Mouse (Mus musculus) forebrain, embryonic 15.5 days (tissue): ENCODE measurements at regions not wholly inside any gene's neighbourhood (a gene's known extent, or its start where the extent isn't known, plus 50 kb on each side); places are given as distances from the start of the nearest gene placed in this dataset.
"Not testable (repeated sequence)": the region's sequence is repeated elsewhere in the genome, so short reads cannot be mapped to it uniquely, and the experiment has no call there.

Source experiments
- ATAC-seq: fragments of 200-750 bp; cut with Nextera tagmentation; replicated peaks from 2 replicates; pipeline ENCODE4 v1.8.0; 2017; ENCODE audit warnings: mild to moderate bottlenecking, moderate TSS enrichment, moderate library complexity
- H3K27ac ChIP-seq: fragments of 300-500 bp; sonication (generic); replicated peaks from 2 replicates; pipeline ENCODE4 v1.5.1; 2015; ENCODE audit warnings: mild to moderate bottlenecking, inconsistent platforms
- H3K27me3 ChIP-seq: fragments of 300-500 bp; sonication (generic); 2 replicates; pipeline ENCODE4 v1.6.1; 2015; ENCODE audit warnings: inconsistent platforms
- H3K36me3 ChIP-seq: fragments of 300-500 bp; sonication (generic); 2 replicates; pipeline ENCODE4 v1.6.1; 2015; ENCODE audit warnings: mild to moderate bottlenecking, inconsistent platforms
- H3K4me1 ChIP-seq: fragments of 300-500 bp; sonication (generic); 2 replicates; pipeline ENCODE4 v1.6.1; 2015; ENCODE audit warnings: inconsistent platforms
- H3K4me2 ChIP-seq: fragments of 300-500 bp; sonication (generic); replicated peaks from 2 replicates; pipeline ENCODE4 v1.6.1; 2015; ENCODE audit warnings: mild to moderate bottlenecking, inconsistent platforms
- H3K4me3 ChIP-seq: fragments of 300-500 bp; sonication (generic); 2 replicates; pipeline ENCODE4 v1.5.1; 2015; ENCODE audit warnings: mild to moderate bottlenecking, inconsistent platforms
- H3K9ac ChIP-seq: fragments of 300-500 bp; sonication (generic); replicated peaks from 2 replicates; pipeline ENCODE4 v1.6.1; 2015; ENCODE audit warnings: mild to moderate bottlenecking, inconsistent platforms
- H3K9me3 ChIP-seq: fragments of 300-500 bp; sonication (generic); 2 replicates; pipeline ENCODE4 v1.6.1; 2016; ENCODE audit warnings: inconsistent platforms
- WGBS: fragments of 180-500 bp; shearing (Covaris S2); methylation state at CpG from one replicate; pipeline ENCODE4 v1.1.7; 2015; ENCODE audit warnings: mixed read lengths; 5-methylcytosine and 5-hydroxymethylcytosine counted together

GRCm38 (mm10) chr6:31838588-31838987 lies 211.5 kb upstream of the 1700012A03Rik start:
- H3K36me3 ChIP-seq, result no peaks in the 10 kb centered on the region
- H3K4me1 ChIP-seq, result peaks cover 5% of the 10 kb centered on the region; the same call in 1 of the 2 replicates
- H3K4me3 ChIP-seq, result no peak overlapping the region
- WGBS, result 68% methylated on average over 1 of the region's 1 CpGs
- ATAC-seq, result no peak
- H3K4me2 ChIP-seq, result no peak overlapping the region
- H3K9ac ChIP-seq, result no peak overlapping the region
- no peaks in the 10 kb centered on the region for H3K27me3 ChIP-seq
- H3K9me3 ChIP-seq, result 0 out of 2 replicates have a peak, but pooled peaks cover 5% of the 10 kb centered on the region
- H3K27ac ChIP-seq, result no peak overlapping the region

- Histone ChIP-seq H3K27ac (no peak overlapping the region), H3K4me3 (no peak overlapping the region), H3K4me1 (peaks cover 5% of the 10 kb centered on the region; the same call in 1 of the 2 replicates), H3K9ac (no peak overlapping the region), H3K27me3 (no peaks in the 10 kb centered on the region), H3K36me3 (no peaks in the 10 kb centered on the region), H3K4me2 (no peak overlapping the region), H3K9me3 (0 out of 2 replicates have a peak, but pooled peaks cover 5% of the 10 kb centered on the region)
- ATAC-seq, result no peak
These were observed 214.3 kb upstream of the 1700012A03Rik start for GRCm38 (mm10) chr6:31835795-31836194.

DNA sequence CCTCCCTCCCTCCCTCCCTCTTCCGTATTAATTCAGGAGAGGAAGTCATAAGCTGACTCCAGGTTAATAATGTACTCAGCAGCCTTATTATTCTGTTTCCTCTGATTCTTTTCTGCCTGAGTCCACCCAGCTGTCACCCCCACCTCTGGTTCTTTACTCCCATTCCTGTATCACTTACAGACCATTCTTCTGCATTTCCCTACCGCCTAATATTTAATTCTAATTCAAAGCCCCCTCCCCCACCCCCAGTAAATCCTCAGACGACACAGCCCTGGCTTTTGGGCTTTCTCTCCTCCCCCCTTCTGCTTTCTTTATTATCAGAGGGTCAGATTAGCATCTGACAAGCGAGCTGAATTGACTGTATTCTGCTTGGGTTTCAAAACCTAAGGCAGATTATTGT lies 215.5 kb upstream of the 1700012A03Rik start:
- 0% methylated on average over 3 of the region's 4 CpGs for WGBS

DNA sequence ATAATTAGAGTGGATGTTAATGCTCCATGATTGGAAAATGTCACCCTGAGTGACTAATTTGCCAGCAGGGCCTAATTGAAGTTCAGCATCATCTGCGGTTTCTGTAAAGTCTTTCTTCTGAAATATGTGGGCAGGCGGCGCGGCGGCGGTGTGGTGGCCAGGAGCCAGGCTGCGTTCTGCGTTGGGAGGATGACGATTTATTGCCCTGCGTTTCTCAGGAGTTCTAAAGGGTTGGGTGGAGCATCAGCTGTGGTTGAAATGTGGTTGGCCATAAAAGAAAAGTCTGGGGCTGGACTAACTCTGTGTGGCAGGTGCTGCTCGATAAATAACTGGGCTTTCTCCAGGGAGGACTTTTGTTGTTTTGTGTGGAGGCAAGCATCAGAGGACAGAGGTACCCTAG lies 219.4 kb upstream of the 1700012A03Rik start:
- H3K4me3 ChIP-seq, result no peak overlapping the region
- no peak overlapping the region for H3K4me2 ChIP-seq
- no peak overlapping the region for H3K27ac ChIP-seq
- 61% methylated on average over 11 of the region's 11 CpGs for WGBS
- no peaks in the 10 kb centered on the region for H3K36me3 ChIP-seq
- no peak for ATAC-seq
- H3K9ac ChIP-seq, result no peak overlapping the region
- H3K27me3 ChIP-seq, result no peaks in the 10 kb centered on the region
- no peaks in the 10 kb centered on the region for H3K9me3 ChIP-seq
- H3K4me1 ChIP-seq, result peaks cover 5% of the 10 kb centered on the region; the same call in 1 of the 2 replicates

More for the DNA sequence above, 215.5 kb upstream of the 1700012A03Rik start:
- Histone ChIP-seq H3K4me1 (peaks cover 5% of the 10 kb centered on the region; the same call in 1 of the 2 replicates), H3K27me3 (no peaks in the 10 kb centered on the region), H3K9ac (no peak overlapping the region), H3K27ac (0 out of 2 replicates have a peak overlapping the region, but pooled peaks have one; percentile 23), H3K4me2 (no peak overlapping the region), H3K36me3 (no peaks in the 10 kb centered on the region), H3K4me3 (no peak overlapping the region), H3K9me3 (0 out of 2 replicates have a peak, but pooled peaks cover 5% of the 10 kb centered on the region)
- ATAC-seq, result no peak

DNA sequence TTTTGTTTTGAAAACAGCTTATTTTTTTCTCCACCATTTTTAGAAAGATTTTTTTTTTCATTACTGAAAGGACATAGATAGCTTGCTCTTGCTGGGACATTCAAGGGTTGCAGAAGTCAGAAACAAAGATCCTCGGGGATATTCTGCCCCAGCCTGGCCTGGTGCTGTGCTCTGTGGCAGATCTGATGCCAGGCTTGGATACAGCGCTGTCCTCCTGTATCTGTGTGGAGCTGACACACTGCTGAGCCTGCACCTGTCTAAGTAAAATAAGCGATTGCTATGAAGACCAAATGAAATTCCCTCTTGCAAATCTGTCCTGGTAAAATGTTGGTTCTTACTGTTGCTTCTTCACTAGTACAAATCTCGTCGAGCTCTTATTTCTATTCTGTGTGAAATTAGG lies 226.4 kb upstream of the 1700012A03Rik start:
- Histone ChIP-seq H3K9ac (no peak overlapping the region), H3K27me3 (no peaks in the 10 kb centered on the region), H3K4me2 (no peak overlapping the region), H3K27ac (no peak overlapping the region), H3K9me3 (no peaks in the 10 kb centered on the region), H3K36me3 (no peaks in the 10 kb centered on the region), H3K4me1 (no peaks in the 10 kb centered on the region), H3K4me3 (no peak overlapping the region)
- no peak for ATAC-seq
- WGBS, result 90% methylated on average over 5 of the region's 5 CpGs

DNA sequence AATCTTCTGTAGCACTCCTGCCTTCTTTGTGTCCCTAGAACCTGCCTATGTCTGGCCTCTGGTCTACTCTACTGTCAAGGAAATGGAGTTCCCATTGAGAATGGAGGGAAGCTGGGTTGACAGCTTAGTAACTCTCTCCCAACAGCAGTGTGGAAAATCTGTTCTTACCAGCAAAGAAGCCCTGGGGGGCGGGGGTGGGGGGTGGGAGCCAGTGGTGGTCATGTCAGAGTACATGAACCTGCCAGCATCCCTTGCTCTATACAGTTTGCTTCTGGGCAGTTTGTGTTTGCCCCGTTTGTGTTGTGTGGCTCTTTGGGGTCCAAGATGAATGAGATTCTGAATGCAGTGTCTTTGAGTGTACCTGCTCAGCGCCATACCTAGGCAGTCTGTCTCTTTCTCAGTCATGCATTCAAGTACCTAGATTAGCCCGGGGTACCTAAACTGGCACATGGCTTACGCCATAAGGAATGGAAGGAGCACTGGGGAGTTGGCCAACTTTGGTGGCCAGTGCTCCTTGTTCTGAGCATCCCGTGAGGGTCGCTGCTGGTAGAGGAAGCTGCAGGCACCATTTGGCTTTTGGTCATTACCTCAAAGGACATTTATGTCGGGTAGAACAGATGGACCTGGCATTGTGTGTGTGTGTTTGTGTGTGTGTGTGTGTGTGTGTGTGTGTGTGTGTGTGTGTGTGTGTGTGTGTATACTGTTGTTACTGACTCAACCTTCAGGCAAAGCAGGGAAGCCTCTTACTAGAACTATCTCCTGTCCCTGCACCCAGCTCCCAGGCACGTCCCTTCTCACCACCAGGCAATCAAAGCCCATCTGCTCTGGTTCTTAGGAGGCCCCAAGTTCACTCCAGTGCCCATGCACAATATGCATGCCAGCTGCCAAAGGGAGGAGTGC lies 227.6 kb upstream of the 1700012A03Rik start:
- Histone ChIP-seq H3K4me1 (no peaks in the 10 kb centered on the region), H3K4me3 (no peak overlapping the region), H3K36me3 (no peaks in the 10 kb centered on the region), H3K4me2 (no peak overlapping the region), H3K27ac (no peak overlapping the region), H3K9me3 (no peaks in the 10 kb centered on the region), H3K27me3 (no peaks in the 10 kb centered on the region), H3K9ac (no peak overlapping the region)
- no peak for ATAC-seq
- WGBS, result 78% methylated on average over 9 of the region's 9 CpGs

GRCm38 (mm10) chr6:31821621-31822020 lies 228.4 kb upstream of the 1700012A03Rik start:
- Histone ChIP-seq H3K4me1 (no peaks in the 10 kb centered on the region), H3K9me3 (no peaks in the 10 kb centered on the region), H3K27ac (no peak overlapping the region), H3K9ac (no peak overlapping the region), H3K36me3 (no peaks in the 10 kb centered on the region), H3K27me3 (no peaks in the 10 kb centered on the region), H3K4me2 (no peak overlapping the region), H3K4me3 (no peak overlapping the region)
- no peak for ATAC-seq
- 67% methylated on average over 7 of the region's 7 CpGs for WGBS

DNA sequence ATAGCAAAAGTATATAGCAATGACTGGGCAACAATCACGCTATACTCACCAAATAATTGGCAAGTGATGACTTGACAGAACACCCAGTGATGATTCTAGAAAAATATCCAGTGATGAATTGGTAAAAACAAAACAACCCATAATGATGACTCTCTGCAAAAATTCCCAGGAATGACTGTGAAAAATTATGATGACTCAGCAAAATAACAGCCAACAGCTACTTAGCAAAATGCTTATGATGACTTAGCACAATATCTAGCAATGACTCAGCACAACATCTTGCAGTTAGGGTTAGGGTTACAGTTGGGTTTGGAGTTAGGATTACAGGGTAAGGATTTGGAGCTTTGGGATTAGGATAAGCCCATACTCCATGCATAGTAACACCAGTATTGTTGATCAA lies 232.4 kb upstream of the 1700012A03Rik start:
- H3K9ac ChIP-seq, result no peak overlapping the region
- no peaks in the 10 kb centered on the region for H3K36me3 ChIP-seq
- H3K27me3 ChIP-seq, result no peaks in the 10 kb centered on the region
- no peak overlapping the region for H3K27ac ChIP-seq
- no peaks in the 10 kb centered on the region for H3K4me1 ChIP-seq
- H3K4me2 ChIP-seq, result no peak overlapping the region
- WGBS, result 93% methylated on average over 1 of the region's 1 CpGs
- no peak overlapping the region for H3K4me3 ChIP-seq
- no peak for ATAC-seq
- no peaks in the 10 kb centered on the region for H3K9me3 ChIP-seq

DNA sequence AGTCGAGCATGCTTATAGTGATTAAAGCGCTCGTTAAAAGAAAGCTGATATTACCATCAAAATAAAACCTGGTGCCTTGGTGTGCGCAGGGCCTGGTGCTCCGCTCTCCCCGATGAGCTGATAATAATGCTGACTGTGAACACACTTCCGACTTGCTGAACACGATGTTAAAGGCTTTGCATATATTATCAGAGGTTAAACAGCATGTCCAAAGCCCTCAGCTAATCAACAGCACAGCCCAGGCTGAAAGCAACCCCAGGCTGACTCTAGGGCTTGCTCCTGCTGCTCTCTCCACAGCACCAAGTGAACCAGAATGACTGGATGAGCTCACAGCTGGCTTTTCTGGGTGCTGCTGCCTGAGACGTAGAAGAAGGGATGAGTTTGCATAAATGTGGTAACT lies 238.2 kb upstream of the 1700012A03Rik start:
- Histone ChIP-seq H3K9me3 (no peaks in the 10 kb centered on the region), H3K4me2 (no peak overlapping the region), H3K9ac (no peak overlapping the region), H3K27ac (no peak overlapping the region), H3K4me1 (no peaks in the 10 kb centered on the region; the same call in 1 of the 2 replicates), H3K36me3 (no peaks in the 10 kb centered on the region), H3K27me3 (no peaks in the 10 kb centered on the region), H3K4me3 (no peak overlapping the region)
- WGBS, result 11% methylated on average over 9 of the region's 9 CpGs
- no peak for ATAC-seq

DNA sequence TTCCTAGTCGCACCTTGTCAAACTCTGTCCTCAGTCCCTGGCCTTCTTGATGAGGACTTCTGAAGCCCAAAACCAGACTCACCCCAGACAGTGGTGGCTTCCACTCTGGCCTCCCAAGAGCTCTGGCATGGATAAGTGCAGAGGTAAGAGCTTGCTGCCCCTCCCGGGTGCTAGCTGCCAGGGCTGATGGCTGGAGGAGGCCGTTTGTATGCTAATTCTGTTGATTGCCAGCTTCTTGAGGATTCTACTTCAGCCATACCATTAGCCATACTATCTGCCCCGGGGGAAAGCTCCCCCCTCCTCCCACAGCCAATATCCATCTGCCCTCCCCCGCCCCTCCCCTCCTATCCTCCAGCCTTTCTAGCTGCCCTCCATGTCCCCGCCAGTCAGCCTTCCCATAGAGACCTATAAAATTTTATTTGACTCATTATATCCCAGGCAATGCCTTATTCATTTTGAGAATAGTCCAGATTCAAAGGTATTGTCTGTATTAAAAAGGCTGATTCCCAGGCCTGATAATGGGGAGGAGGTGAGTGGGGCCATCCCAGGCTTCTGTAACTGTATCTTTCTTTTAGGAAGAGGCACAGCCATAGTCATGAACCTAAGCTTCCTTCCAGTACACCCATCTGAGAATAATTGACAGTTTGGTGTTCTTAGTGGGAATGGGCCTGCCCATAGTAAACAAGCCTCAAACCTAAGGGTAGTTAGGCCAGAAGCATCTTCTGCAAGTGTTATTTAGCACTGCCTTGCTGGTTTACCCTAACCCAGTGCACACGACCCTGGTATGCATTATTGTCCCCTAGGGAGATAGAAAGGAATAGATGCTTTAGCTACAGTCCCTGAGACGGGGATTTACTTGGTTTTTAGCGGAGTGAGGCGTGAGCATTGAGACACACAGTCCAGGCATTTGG lies 239.2 kb upstream of the 1700012A03Rik start:
- H3K27me3 ChIP-seq, result no peaks in the 10 kb centered on the region

GRCm38 (mm10) chr6:31804468-31804867 lies 240.7 kb upstream of the Podxl start:
- not testable (repeated sequence) for H3K4me2 ChIP-seq, H3K27me3 ChIP-seq, H3K4me3 ChIP-seq, H3K27ac ChIP-seq, H3K36me3 ChIP-seq, H3K9ac ChIP-seq, H3K9me3 ChIP-seq, ATAC-seq, H3K4me1 ChIP-seq
- 76% methylated on average over 6 of the region's 10 CpGs for WGBS

More for the DNA sequence above, 239.2 kb upstream of the 1700012A03Rik start:
- no peak overlapping the region for H3K27ac ChIP-seq
- ATAC-seq, result no peak
- H3K36me3 ChIP-seq, result no peaks in the 10 kb centered on the region
- H3K4me1 ChIP-seq, result no peaks in the 10 kb centered on the region; the same call in 1 of the 2 replicates
- H3K4me2 ChIP-seq, result no peak overlapping the region
- H3K9me3 ChIP-seq, result no peaks in the 10 kb centered on the region
- 46% methylated on average over 10 of the region's 10 CpGs for WGBS
- no peak overlapping the region for H3K9ac ChIP-seq
- no peak overlapping the region for H3K4me3 ChIP-seq

GRCm38 (mm10) chr6:31803222-31803621 lies 239.4 kb upstream of the Podxl start:
- H3K27me3 ChIP-seq, H3K4me2 ChIP-seq, H3K4me1 ChIP-seq, H3K9me3 ChIP-seq, ATAC-seq, H3K27ac ChIP-seq, H3K36me3 ChIP-seq, H3K4me3 ChIP-seq, H3K9ac ChIP-seq: not testable (repeated sequence)
- 73% methylated on average over 11 of the region's 24 CpGs for WGBS
